Comparison of ENCODE assay signal across 16 mouse cellular contexts in the genomic region with DNA sequence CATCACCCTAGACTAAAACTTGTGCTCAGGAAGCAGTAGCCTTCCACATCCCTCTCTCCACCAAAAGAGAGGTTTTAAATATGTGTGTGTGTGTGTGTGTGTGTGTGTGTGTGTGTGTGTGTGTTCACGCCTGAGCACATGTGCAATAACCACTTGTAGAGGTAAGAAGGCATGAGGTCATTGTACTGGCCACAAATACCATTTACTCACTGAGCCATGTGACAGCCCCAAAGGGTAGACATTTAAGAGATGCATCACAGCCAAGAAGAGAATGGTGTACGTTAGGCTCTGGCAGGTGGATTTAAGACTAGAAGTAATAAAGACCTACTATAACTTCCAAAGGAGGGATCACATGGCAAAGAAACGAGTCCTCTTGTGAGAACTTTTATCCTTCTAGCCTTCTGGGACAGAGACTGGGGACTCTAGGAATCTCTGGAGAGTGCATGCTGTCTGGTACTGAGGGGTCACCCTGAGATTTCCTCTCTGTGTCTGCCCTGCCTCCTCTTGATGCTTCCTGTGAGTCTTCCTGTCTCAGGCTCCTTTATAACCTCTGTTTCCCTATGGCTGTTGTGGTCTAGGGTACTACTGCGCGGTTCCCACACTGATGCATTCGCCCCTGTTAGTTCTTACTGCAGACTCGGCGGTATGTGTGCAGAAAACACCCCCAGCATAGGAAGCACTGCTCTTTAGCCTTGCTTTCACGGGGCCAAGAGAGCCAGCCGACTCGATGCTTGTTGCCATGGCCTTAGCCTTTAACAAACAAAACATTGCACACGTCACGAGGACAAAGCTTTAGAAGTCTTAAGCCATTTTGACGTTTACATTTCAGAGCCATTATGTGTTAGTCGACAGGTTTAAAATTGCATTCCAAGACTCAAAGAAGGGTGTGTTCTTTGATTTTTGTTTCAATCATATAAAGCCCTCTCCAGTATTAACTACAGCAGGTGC. TPM values are rescaled to one million over a fixed set of nuclear protein-coding genes. Genes with fewer than 3 reads are reported as not detected.
DNase-seq lines count a peak whose midpoint lies in the region; ATAC-seq lines count a peak whose summit lies in the region.
"Had no signal": no experiment of that assay in that cellular context is flagged by ENCODE, and none has a peak within 500 bp of the region (broad histone marks: within the 10 kb centered on the region; RNA-seq: fewer than 3 reads in every experiment).

No protein-coding gene starts in this region.

- no peak overlapping the region for H3K27ac ChIP-seq in kidney, embryonic 16.5 days (ENCODE audit: low read length)
- no peak overlapping the region for H3K27ac ChIP-seq in kidney, embryonic 14.5 days (ENCODE audit: low read depth, low read length)
- H3K27ac ChIP-seq: embryonic facial prominence, embryonic 13.5 days; forebrain, embryonic 13.5 days; hindbrain, embryonic 10.5 days; limb, embryonic 15.5 days; midbrain, embryonic 12.5 days; neural tube, embryonic 13.5 days had no signal

- no peaks in the 10 kb centered on the region for H3K27me3 ChIP-seq in kidney, embryonic 16.5 days (ENCODE audit: insufficient read depth, low read length)
- no peaks in the 10 kb centered on the region for H3K27me3 ChIP-seq in kidney, embryonic 14.5 days (ENCODE audit: control insufficient read depth, insufficient read depth, low read length)
- H3K27me3 ChIP-seq: embryonic facial prominence, embryonic 13.5 days; forebrain, embryonic 13.5 days; limb, embryonic 15.5 days; midbrain, embryonic 12.5 days; neural tube, embryonic 13.5 days had no signal

- ATAC-seq in kidney, embryonic 16.5 days (ENCODE audit: low FRiP score, low TSS enrichment) = peak; percentile 31; the same call in 1 of the 2 replicates
- ATAC-seq in kidney, embryonic 14.5 days (ENCODE audit: low FRiP score, low TSS enrichment) = no peak
- ATAC-seq: forebrain, embryonic 13.5 days had no signal

- no peak overlapping the region for H3K9ac ChIP-seq in kidney, embryonic 16.5 days (replicated peaks; ENCODE audit: low read length)
- no peak overlapping the region for H3K9ac ChIP-seq in kidney, embryonic 14.5 days (ENCODE audit: low read depth, low read length)
- H3K9ac ChIP-seq: embryonic facial prominence, embryonic 13.5 days; forebrain, embryonic 13.5 days; limb, embryonic 15.5 days; midbrain, embryonic 12.5 days; neural tube, embryonic 13.5 days had no signal

- DNase-seq in adrenal gland, adult 2 months = peak; percentile 13
- no peak for DNase-seq in adrenal gland, postnatal 10 days
- DNase-seq in T-cell, adult 2 months (ENCODE audit: low spot score) = peak; percentile 47
- DNase-seq in naive thymus-derived CD4-positive, alpha-beta T cell, adult 2 months (ENCODE audit: low read depth) = peak; percentile 39
- no peak for DNase-seq in cerebellum, adult 11 months
- DNase-seq in layer of hippocampus, adult 9-10 months (ENCODE audit: low spot score) = no peak
- DNase-seq: cerebellum, adult 9-10 months; kidney, adult 11 months had no signal

- H3K9me3 ChIP-seq in kidney, embryonic 16.5 days (ENCODE audit: low read length) = no peaks in the 10 kb centered on the region
- H3K9me3 ChIP-seq in kidney, embryonic 14.5 days (ENCODE audit: control insufficient read depth, low read length) = no peaks in the 10 kb centered on the region
- H3K9me3 ChIP-seq: forebrain, embryonic 13.5 days; hindbrain, embryonic 10.5 days; limb, embryonic 15.5 days; midbrain, embryonic 12.5 days; neural tube, embryonic 13.5 days had no signal

- H3K4me3 ChIP-seq in kidney, embryonic 16.5 days (ENCODE audit: low read length) = no peak overlapping the region
- no peak overlapping the region for H3K4me3 ChIP-seq in kidney, embryonic 14.5 days (ENCODE audit: low read length)
- H3K4me3 ChIP-seq: embryonic facial prominence, embryonic 13.5 days; forebrain, embryonic 13.5 days; hindbrain, embryonic 10.5 days; limb, embryonic 15.5 days; midbrain, embryonic 12.5 days; neural tube, embryonic 13.5 days had no signal

- H3K4me1 ChIP-seq in kidney, embryonic 16.5 days (ENCODE audit: insufficient read depth, low read length) = peaks cover 10% of the 10 kb centered on the region; the same call in 1 of the 2 replicates
- no peaks in the 10 kb centered on the region for H3K4me1 ChIP-seq in kidney, embryonic 14.5 days (ENCODE audit: control insufficient read depth, insufficient read depth, low read length)
- H3K4me1 ChIP-seq: embryonic facial prominence, embryonic 13.5 days; forebrain, embryonic 13.5 days; hindbrain, embryonic 10.5 days; limb, embryonic 15.5 days; neural tube, embryonic 13.5 days had no signal

- 74% methylated on average over 15 of the region's 15 CpGs for WGBS in kidney, embryonic 16.5 days
- WGBS in kidney, embryonic 14.5 days = 74% methylated on average over 15 of the region's 15 CpGs

- no peak overlapping the region; the same call in 1 of the 2 replicates for H3K4me2 ChIP-seq in kidney, embryonic 16.5 days (replicated peaks; ENCODE audit: low read depth, low read length)
- H3K4me2 ChIP-seq in kidney, embryonic 14.5 days (replicated peaks; ENCODE audit: low read depth, low read length) = no peak overlapping the region
- H3K4me2 ChIP-seq: embryonic facial prominence, embryonic 13.5 days; forebrain, embryonic 13.5 days; limb, embryonic 15.5 days; midbrain, embryonic 12.5 days; neural tube, embryonic 13.5 days had no signal

- no peaks in the 10 kb centered on the region for H3K36me3 ChIP-seq in kidney, embryonic 16.5 days (ENCODE audit: insufficient read depth, low read length)
- no peaks in the 10 kb centered on the region for H3K36me3 ChIP-seq in kidney, embryonic 14.5 days (ENCODE audit: control insufficient read depth, insufficient read depth, low read length)
- H3K36me3 ChIP-seq: embryonic facial prominence, embryonic 13.5 days; hindbrain, embryonic 10.5 days; limb, embryonic 15.5 days; midbrain, embryonic 12.5 days; neural tube, embryonic 13.5 days had no signal

RNA-seq across cellular contexts. Expression of a gene that starts 22.0 kb away (rescaled TPM):
- total RNA-seq in adrenal gland, adult 2 months (2021) = 10 to 100 TPM; 10.8 to 12.4 TPM
- polyA plus RNA-seq in adrenal gland, adult 2 months (2012; rRNA removed) = 3.4 and 5.4 TPM in 2 replicates
- 10 to 100 TPM; 24.2 to 30.8 TPM for total RNA-seq in adrenal gland, postnatal 10 days (2021)
- 16.6 and 21.2 TPM in 2 replicates for polyA plus RNA-seq in kidney, embryonic 16.5 days (2015; fragmentation: Nextera tagmentation; extraction: Ambion mirVana)
- polyA plus RNA-seq in kidney, embryonic 14.5 days (2014; fragmentation: Nextera tagmentation; extraction: Ambion mirVana) = 18.6 and 23.4 TPM in 2 replicates

Comparison
In these comparisons a context has a peak if more than half of its experiments do, and no peak if none do; other contexts are left out.
1. DNase-seq: peak in adrenal gland, adult 2 months (single experiment), T-cell, adult 2 months (single experiment) and naive thymus-derived CD4-positive, alpha-beta T cell, adult 2 months (single experiment); none in adrenal gland, postnatal 10 days (single experiment), cerebellum, adult 11 months (single experiment) and layer of hippocampus, adult 9-10 months (single experiment).